Mouse (Mus musculus): ENCODE data around the gene Ccdc61.

DNA sequence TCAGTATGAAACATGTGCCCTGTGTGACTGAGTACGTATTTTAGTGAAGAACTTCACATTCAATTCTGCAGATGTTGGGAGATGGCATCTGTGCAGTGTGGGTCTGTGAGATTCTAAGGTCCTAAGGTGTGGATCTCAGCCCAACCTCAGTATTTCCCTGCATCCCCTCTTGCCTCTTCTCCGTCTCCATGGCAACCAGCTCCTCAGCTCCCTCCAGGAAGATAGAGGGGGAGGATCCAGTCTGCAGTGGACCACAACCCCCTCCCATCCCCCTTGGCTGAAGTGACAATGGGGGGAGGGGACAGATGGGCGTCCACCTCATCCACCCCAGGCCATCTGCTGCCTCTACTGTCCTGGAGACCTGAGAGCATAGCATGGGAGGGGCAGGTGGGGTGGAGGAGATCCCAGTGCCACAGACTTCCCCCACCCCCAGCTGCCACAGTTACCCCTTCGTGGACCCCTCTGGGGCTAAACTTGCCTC is 13.5 kb upstream of the Ccdc61 start:
- TF ChIP-seq CTCF (IDR thresholded peaks at IDR 0.05; ENCODE audit: extremely low read depth, insufficient read depth, insufficient read length, insufficient replicate concordance) (no peak), POLR2A (IDR thresholded peaks at IDR 0.05; ENCODE audit: low read depth, low read length) (no peak)
